Mouse (Mus musculus) heart, postnatal 0 days (tissue): Measurements from ENCODE around the gene Eva1a.

Source experiments
- CTCF ChIP-seq: IDR thresholded peaks from 2 replicates; pipeline ENCODE4 v1.5.1; 2016; ENCODE audit warnings: antibody characterized with exemption, control low read depth, low read depth
- EP300 ChIP-seq: IDR thresholded peaks from 2 replicates; pipeline ENCODE4 v1.6.1; 2016; ENCODE audit warnings: antibody characterized with exemption, low read depth

- TF ChIP-seq CTCF (no peak), EP300 (no peak)
These were observed 1.6 kb upstream of the Eva1a start for GRCm38 (mm10) chr6:82039193-82039592.
